Mouse (Mus musculus) layer of hippocampus, postnatal 36 days (tissue): ENCODE results near the gene Bcas3. TPM values are rescaled to one million over a fixed set of nuclear protein-coding genes. Genes with fewer than 3 reads are reported as not detected.

ENCODE experiments used
- DNase-seq, 2 experiments: peaks; one replicate each; pipeline ENCODE4 v3.0.0; 2022
- total RNA-seq, 2 experiments: library from RNA; stranded (reverse); gene quantifications; 2 replicates each; pipeline ENCODE4 v1.2.3; 2021

Bcas3 gene
- 10 to 100 TPM; 64.9 to 69.2 TPM for total RNA-seq

DNA sequence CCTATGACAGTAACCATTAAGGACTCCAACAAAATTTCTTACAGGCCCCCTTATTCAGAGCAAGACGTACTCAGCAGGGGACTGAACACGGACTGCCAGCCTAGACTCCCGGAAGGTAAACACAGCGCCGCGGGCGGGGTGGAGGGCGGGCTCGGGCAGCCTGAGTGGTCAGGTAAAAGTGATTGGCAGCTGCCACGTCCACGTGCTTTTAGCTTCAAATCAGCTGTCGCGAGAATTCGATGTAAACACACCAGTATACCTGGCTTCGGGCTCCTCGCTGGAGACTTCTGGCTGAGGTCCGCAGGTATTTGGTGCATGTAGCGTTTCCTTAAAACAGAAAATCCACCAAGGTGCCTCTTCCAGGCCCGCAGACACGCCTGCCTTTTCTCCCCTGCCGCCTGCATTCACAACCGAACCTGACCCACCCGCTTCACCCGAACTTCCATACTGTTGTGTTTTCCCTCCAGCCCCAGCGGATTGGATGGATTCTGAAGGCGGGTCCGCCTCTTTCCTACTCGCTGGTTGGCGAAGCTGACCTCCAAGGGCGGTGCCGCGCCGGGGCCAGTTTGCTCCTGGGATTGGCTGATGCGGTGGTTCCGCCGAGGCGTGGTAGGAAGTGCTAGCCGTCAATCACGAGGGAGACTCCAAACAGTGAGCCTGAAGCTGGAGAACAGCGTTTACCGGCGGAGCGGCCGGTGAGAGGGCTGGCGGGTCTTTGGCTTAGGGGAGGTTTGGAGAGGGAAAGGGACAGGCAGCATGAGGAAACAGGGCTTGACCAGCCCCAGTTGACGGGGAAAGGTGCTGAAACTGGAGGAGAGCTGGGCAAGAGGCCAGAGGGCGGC lies at the start of gene Bcas3:
TSS of gene Bcas3 (plus strand) at position 629 of the 842 bp plus-strand sequence.
- DNase-seq = peak; percentile 99

DNA sequence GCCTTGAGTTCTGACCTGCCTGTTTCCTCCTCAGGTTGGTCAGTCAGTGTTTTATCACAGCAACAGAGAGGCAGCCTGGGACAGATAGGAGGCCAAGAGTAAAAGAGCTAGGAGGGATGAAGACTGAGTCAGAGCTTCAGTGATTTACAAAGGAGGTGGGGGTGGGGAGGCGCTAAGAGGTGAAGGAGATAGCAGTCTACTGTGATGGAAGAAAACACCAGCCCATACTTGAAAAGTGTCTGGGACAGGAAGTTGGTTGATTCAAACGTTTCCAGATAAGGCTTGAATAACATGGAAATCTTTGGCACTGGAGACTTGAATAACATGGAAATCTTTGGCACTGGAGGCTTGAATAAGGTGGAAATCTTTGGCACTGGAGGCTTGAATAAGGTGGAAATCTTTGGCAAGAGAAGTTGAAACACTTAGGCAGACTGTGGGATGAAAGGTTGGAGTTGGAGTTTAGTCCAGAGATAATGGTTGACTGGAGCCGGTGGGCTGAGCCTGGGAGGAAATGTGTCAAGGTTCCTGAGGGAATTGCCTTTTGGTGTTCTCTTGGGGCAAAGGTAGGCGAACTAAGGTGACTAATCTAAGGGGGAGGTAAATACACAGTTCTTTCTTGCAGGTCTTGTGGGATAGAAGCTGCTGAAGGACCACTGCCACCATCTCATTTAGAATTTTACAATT lies 46.2 kb upstream of the Bcas3 start:
- no peak for DNase-seq

DNA sequence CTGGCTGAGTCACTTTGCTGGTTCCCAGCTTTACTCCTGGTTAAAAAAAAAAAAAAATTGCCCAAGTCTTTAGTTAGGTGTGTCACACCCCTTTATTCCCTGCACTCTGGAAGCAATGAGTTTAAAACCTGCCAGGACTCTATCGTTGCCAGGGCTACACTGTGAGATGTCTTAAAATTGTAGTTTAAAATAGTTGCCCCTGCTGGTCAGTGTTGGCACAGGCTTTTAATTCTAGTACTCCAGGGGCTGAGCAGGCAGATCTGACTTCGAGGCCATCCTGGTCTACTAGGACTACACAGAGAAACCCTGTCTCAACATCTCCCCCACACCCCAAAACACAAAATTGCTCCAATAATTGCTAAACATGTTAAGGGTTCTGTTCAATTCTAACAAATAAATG lies 44.2 kb upstream of the Bcas3 start:
- DNase-seq = no peak

DNA sequence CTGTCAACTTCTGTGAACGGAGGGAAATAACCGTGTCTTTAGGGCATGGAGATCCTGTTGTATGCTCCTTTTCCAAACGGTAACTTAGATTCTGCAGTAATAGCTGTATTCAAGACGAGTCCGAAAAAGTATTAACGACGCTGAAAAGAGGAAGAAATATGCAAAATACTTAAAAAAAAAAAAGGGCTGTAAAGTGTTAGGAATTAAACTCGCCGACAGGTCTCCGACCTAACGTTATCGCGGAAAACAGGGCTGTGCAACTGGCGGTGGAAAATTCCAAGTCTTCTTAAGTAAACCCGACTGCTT lies 42.6 kb upstream of the Bcas3 start:
- DNase-seq = no peak

DNA sequence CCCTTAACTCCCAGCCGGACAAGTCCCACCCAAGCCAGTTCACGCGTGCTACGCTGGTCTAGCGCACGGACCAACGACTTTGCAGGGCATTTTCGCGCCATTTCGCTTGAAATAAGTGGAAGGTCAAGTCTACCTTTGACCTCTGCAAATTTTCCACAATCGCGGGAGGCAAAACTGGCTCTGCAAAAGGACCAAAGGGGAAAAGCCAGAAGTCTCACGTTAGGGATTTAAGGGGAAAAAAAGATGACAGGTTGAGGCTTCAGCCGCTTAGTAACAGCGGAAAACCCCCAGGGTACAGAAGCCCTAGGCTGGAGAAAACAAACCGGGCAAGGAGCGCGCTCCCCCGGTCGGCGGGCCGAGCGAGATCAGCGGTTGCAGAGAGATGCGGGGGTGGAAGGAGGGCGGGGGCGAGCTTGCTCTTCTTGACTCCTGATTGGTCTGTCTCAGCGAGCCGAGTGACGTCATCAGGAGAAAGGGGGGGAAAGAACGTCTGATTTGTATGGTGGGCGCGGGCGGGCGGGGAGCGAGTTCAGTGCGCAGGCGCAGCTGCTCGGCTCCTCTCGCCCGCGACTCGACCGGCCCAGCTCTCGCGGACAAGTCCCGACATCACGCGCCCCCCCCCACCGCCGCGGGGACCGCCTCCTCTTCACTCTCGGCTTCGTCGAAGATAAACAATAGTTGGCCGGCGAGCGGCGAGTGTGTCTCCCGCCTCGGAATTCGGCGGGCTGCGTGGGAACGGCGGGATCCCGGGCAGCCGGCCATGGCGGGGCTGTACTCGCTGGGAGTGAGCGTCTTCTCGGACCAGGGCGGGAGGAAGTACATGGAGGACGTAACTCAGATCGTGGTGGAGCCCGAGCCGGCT lies 42.0 kb upstream of the Bcas3 start, which contains the start of gene Ppm1d:
TSS of gene Ppm1d (plus strand) at position 532 of the 862 bp plus-strand sequence.
- peak; percentile 92 to 93 for DNase-seq

DNA sequence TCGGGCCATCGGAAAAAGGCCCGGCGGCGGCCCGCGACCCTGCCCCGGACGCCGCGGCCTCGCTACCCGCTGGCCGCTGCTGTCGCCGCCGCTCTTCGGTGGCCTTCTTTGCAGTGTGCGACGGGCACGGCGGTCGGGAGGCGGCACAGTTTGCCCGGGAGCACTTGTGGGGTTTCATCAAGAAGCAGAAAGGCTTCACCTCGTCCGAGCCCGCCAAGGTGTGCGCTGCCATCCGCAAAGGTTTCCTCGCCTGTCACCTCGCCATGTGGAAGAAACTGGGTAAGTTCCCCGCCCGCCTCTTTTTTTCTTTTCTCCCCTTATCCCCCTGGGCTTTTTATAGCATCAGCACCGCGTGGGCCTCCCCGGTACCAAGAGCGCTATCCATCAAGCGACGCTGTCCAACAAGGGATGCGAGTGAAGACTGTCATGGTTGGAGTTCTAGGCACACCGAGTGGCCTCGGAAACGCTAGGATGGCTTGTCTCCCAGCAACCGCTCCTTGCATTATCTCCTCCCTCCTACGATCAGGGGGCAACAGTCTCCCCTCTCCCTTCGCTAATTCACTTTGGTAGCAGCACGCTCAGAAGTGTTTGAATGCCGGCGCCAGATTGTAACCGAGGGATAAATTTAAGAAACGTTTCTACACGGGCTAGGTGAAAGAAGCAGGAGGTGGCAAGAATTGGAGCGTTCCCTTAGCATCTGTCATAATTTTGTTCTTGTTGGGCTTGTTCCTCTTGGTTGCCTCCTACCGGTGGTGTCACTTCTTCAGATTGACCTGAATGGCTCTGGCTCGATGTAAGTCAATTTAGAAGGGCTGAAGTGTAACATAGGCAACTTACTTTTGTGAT lies 41.1 kb upstream of the Bcas3 start:
- DNase-seq = peak; percentile 34 to 44

DNA sequence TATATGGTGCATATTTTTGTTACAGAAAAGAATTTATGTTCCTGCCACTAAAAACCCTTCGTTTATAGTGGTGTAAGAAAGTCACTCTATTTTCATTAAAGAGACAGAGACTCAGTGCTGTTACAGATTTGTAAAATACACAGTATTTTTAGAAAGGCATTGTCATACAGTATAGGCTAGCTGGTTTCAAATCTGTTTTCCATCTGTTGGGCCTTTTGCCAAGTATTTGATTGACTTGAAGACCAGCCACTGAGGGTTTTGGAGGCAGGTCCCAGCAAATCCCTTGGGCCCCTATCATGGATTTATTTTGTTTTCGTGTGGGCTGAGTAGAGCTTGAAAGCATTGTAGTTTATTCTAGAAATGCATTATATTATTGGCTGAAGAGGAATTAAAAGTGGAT lies 40.1 kb upstream of the Bcas3 start:
- DNase-seq = peak; percentile 17 to 54

DNA sequence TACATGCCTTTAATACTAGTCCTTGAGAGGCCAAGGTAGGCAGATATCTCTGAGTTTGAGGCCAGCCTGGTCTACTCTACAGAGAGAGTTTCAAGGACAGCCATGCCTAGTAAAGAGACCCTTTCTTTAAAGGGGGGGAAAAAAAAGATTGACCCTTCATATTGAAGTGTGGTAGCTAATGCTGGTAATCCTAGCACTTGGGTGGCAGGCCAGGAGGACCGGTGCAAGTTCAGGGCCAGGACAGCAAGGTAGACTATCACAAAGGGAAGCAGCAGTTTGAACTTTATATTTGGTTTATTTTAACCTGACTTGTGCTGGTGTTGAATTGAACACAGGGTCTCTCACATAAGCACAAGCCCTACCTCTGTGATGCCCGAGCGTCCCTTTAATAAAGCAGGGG lies 39.6 kb upstream of the Bcas3 start:
- DNase-seq = no peak

DNA sequence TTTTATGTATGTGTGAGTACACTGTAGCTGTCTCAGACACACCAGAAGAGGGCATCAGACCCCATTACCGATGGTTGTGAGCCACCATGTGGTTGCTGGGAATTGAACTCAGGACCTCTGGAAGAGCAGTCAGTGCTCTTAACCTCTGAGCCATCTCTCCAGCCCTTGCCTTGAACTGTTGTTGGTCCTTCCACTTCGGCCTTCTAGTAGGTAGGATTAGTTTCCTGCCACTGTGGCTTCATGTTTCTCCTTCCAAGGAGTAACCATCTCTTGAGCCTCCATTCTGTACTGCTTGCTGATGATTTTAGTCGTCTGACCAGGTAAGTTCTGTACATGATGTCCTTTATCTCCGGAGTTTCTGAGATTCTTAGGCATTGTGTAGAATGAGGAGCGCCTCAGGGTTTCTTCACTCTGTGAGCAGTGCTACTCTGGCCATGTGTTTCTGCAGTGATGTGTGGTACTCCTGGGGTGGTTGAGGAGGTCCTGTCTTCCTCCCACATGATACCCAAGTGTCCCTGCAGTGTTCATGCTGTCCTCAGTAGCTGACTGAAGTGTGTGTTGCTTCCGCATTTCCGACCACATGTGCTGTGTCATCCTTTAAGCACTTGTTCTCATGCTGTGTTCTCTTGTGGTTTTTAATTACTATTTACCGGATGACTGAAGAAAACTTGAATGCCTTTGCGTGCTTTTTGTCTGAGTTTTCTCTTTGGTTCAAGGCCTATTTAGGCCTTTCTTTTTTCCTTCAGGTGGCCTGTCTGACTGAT lies 29.2 kb upstream of the Bcas3 start:
- DNase-seq = no peak

DNA sequence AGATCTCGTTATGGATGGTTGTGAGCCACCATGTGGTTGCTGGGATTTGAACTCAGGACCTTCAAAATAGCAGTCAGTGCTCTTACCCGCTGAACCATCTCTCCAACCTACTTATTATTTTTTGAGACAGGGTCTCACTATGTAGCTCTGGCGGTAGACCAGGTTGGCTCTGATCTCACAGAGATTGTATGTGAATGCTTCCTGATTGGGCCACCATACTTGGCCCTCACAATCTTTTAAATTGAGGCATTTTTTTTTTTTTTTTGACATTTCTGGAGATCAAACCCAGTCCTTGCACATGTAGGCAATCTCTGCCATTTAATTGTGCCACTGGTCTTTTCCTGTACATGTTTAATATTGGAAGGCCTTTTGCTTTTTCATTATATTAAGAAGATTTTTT lies 24.2 kb upstream of the Bcas3 start:
- no peak for DNase-seq

DNA sequence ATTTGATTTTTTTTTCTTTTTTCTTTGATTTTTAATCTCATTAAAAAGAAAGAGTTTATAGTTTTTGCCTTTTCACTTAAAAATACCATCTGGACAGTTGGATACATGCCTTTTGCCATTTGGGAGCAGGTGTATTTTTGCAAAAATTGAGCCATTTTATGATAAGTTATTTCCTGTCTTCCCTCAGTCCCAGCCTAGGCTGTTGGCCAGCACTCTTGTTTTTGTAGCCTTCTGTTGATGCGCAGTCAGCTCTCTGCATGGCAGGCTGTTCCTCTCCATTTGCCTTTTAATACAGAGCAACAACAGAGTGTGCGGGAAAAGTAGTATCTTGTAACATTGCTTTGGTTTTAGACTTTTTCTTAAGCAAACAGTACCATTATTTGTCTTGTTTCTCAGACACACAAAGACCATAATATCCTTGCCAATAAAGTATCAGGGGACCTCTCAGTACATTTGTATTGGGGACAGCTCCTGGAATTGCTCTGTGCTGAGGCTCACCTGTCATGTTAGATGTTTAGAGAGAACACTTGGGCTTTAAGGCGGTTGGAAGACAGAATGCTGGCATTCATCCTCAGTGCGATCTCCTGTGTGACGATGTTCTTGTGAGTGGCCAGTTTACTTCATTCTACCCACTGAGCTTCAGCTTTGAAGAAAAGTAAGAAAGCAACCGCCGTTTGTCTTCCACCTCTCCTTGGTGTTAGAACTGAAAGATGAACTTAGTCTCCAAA lies 23.6 kb upstream of the Bcas3 start:
- peak; percentile 40 to 65 for DNase-seq

DNA sequence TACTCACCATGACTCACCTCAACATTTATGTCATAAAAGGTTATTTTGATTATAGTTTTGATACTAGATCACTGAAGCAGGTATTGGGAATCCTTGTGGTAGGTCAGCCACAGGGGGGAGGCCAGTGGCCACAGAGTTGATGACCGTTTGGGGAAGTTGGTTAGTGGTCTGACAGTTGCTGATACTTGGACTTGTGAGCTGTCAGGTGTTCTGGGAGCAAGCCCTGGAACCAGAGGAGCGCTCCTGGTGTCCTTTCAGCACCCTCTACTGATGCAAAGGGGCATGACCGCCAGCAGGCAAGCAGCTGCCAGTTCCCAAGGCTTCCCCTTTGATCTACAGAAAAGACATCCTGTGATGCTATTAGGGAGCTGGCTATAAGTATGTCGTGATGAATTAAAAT lies 18.2 kb upstream of the Bcas3 start:
- DNase-seq = peak; percentile 18

DNA sequence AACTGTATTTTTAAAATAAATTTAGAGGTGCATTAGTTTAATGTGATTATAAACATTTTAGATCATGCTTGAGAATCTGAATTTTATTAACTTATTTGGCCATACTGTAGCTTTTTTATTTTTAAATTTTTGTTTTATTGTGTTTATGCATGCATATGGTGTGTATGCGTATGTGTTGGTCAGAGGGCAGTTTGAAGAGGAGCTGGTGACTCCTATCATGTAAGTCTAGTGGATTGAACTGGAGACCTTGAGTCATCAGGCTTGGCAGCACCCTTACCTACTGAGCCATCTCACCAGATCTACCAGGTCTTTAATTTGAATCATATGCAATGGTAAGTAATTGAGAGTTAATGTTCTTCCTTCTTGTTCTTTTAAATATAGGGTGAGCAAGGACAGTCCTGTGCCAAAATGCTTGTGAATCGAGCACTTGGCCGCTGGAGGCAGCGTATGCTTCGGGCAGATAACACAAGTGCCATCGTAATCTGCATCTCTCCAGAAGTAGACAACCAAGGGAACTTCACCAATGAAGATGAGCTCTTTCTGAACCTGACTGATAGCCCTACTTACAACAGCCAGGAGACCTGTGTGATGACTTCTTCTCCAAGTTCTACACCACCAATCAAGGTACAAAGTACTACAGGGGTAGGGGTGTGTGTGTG lies 13.7 kb upstream of the Bcas3 start:
- DNase-seq = no peak

DNA sequence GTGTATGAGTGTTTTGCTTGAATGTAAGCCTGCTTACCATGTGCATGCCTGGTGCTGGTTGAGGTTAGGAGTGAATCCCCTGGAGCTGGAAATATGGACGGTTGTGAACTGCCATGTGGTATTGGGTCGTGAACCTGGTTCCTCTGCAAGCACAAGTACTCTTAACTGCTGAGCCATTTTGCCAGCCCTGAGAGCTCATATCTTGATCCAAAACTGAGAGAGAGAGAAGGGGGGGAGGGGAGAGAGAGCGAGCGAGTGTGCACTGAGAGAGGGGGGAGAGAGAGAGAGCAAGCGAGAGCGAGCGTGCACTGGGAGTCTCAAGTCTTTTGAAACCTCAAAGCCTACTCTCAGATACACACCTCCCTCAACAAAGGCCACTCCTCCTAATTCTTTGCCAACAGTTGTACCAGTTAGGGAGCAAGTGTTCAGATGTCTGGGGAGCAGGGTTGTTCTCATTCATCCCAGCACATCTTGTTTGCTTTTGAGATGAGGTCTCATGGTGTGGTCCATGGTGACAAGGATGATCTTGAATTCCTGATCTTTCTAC lies 12.8 kb upstream of the Bcas3 start:
- no peak for DNase-seq

DNA sequence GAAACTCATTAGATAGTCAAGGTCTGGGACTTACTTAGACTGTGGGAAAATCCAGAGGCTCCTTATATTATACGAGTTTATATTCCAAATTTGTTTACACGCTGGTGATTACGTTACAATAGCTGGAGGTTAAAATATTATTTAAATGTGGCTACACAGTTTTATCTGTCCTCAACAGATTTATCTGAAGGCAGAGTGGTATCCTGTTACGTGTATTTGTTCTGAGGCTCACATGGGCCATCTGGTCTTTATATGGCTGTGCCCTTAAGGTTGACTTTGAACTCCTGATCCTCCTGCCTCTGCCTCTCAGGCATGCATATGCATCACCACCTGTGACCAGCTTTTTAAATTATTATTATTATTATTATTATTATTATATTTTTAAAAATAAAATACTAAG lies 852 bp downstream of the Bcas3 start:
- DNase-seq = no peak

DNA sequence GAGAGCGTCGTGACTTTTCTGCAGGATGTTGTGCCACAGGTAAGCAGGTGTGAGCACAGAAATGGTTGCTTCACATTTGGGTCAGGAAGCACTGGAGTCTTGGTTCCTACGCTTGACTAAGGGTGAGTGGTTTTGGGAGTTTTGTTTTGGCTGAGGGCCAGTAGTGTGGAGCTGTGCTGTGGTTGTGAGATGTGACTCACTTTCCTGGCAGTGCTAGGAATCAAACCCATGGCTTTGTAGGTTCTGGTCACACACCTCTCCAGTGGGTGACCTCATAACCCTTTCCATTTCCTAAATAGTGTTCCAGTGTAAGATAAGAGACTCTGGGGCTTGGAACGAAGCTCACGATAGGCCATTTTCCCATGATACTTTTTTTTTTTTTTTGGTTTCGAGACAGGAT lies 6.7 kb downstream of the Bcas3 start:
- no peak for DNase-seq

DNA sequence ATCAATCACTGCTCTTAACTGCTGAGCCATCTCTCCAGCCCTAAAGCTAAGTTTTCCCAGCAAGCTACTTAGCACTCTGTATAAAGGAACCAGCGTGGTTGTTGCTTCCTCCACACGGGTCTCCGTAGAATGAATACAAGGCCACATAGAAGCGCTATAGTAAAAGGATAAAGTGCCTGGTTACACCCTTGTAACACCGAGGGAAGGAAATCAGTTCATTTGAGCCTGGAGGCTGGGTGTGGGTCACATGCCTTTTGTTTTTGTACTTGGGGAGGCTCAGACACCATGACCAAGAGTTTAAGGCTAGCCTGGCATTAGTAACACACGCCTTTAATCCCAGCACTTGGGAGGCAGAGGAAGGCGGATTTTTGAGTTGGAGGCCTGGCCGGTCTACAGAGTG lies 8.7 kb downstream of the Bcas3 start:
- no peak for DNase-seq

DNA sequence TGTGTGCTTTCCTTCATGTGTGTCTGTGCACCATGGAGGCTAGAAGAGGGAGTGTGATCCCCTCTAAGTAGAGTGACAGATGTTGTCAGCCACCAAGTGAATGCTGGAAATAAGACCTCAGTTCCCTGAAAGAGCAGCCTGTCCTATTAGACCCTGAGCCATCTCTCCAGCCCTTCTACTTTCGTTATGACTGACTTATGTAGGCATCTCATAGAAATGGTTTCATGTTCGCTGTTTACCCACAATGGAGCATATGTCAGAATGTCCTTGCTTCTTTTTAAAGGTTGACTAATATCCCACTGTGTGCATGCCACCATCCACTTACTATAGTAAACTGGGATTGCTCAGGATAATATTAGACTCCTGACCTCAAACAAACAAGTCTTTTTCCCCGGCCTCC lies 13.2 kb downstream of the Bcas3 start:
- no peak for DNase-seq

DNA sequence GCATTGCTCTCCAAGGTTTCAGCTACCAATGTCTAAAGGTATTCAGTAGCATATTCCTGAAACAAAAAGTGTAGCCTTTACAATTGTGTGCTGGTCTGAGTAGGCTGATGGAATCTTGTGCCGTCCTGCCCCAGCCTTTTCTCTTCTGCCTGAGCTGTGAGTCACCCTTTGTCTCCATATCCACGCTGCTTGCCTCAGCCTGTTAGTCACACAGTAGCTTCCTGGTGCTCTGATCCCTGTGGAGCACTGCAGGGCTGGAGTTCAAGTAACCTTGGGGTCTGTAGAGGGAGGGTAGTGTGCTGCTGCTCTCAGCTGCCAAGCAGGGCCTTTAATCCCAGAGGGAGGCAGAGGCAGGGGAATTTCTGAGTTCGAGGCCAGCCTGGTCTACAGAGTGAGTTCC lies 14.9 kb downstream of the Bcas3 start:
- no peak for DNase-seq

DNA sequence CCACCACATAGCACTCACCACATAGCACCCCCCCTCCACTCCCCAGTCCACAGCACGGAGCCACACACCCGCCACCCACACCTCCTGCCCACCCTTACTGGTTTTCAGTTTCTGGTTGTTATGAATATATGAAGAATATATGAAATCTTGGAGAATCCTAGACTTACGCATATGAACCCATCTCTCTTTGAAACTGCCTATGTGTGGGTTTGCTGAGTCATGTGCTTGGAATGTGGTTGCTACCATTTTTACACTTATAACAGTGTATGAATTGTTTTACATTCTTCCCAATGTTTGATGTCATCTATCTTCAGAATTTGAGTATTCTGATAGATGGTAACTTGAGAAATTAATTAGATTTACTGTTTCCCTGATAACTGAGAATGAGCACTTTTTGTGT lies 26.1 kb downstream of the Bcas3 start:
- no peak for DNase-seq
